Mouse (Mus musculus) urinary bladder, postnatal 14 days (tissue): ENCODE measurements at regions not wholly inside any gene's neighbourhood (a gene's known extent, or its start where the extent isn't known, plus 50 kb on each side); places are given as distances from the start of the nearest gene placed in this dataset.

ENCODE experiments used
- DNase-seq: peaks from one replicate; pipeline ENCODE4 v3.0.0; 2021; ENCODE audit warnings: low spot score

DNA sequence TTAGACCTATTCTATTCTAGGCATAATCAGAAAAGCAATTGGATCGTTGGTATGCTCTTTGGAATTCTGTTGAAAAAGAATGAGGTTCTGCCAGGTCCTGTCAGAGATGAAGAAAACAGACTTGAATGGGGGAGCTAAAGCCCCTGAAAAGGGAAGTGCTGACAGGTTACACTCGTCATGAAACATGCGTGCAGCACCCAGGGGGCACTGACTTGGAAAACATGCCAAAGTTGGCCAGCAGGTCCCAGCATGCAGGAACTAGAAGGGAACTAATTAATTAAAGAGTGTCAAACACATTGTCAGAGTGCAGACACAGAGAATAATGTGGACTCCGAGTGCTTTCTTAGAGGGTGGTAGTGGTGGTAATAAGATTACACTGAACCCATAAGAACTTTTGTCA is 346.2 kb upstream of the Smarca2 start:
- no peak for DNase-seq

DNA sequence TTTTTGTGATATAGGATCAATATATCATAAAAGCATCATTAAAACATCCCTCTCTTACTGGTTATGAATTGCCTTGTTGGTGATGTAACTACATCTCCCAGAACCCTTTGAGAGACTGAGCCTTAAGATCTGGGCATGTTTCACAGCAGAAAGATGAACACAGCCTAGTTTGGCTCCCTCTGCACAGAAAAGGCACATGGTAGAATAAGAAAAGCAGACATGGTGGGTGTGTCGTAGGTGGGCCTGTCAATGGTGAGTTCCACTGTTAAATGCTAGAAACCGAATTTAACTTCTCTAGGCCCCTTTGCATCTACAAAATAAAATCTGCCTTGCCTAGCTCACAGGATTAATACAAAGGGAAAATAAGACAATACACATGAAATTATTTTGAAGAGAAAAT is 343.3 kb upstream of the Smarca2 start:
- no peak for DNase-seq

DNA sequence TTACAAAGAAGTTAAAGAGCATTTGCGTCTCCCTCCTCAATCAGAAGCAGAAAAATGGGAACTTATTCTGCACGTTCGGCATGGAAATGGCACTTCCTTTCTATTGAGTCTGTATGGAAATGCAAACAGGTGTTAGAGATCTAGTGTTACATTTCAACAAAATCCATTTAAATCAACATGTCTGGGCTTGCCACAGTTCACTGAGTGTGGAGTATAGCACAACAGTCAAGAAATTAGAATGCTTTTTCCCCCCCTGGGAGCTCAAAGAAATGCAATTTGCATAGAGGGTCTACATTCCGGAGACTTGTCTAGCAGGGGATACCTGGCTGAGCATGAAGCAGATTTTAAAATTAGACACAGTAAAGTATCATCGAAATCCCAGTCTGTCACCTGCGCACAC is 308.5 kb upstream of the Smarca2 start:
- DNase-seq, result no peak

DNA sequence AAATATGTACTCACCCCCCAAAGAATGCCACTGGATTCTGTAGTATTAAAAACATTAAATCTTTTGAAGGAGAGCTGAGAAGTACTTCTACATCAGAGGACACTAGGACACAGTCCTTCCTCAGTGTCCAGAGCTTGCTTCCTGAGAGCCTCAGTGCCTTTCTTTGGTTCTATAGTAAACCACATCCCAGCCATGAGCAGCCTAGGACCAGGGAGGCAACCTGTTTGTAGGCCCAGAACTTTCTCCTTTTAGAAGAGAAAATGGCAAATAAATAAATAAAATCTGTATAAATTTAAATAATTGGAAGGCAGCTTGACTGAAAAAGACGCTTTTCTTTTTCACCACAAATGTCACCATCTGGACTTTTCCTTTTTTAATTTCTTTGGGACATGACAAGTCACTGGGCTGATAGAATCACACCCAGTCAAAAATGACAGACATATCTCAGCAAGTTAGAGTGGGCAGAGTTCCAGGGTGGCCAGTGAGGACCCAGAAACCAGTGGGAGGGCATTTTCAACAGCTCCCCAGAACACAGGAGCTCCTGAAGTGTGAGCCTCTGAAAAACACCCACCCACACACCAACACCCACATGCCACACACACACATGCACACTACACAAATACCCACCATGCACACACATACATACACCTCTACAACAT is 296.2 kb upstream of the Smarca2 start:
- DNase-seq, result no peak

GRCm38 (mm10) chr19:26318977-26319376 is 285.9 kb upstream of the Smarca2 start:
- DNase-seq, result no peak

DNA sequence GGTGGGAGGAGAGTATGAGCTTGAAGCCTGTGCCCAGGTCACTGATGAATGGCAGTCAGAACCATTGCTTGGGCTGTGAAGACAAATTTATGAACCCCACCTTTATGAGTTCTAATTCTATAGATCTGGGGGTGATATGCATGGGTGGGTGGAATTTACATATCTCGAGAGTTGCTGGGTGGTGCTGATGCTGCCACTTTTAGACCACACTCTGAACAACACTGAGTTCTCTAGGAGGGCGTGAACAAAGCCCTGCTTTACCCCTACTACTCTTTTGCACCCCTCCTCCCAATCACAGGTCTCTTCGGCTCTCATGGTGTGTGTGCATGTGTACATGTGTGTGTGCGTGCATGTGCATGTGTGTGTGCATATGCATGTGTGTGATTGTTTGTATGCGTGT is 281.2 kb upstream of the Smarca2 start:
- no peak for DNase-seq

- DNase-seq, result no peak
These were observed 265.7 kb upstream of the Smarca2 start for GRCm38 (mm10) chr19:26339120-26339519.

DNA sequence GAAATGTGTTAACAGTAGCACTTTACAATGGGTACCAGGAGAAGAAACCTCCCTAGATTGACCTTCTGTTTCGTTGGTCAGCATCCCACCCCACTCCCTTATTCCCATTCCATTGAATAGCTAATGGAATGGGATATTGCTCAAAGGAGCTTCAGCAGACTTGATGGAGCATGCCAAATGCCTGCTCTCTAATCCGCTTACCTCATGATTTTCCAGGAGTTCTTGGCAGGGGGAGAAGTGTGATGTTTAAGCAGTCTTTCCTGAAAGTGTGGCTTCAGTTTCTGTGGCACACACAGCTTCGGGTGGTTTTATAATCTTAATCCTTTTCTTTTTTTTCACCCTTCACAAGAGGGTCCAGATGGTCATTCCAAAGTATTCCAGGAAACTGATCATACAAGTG is 264.7 kb upstream of the Smarca2 start:
- no peak for DNase-seq

DNA sequence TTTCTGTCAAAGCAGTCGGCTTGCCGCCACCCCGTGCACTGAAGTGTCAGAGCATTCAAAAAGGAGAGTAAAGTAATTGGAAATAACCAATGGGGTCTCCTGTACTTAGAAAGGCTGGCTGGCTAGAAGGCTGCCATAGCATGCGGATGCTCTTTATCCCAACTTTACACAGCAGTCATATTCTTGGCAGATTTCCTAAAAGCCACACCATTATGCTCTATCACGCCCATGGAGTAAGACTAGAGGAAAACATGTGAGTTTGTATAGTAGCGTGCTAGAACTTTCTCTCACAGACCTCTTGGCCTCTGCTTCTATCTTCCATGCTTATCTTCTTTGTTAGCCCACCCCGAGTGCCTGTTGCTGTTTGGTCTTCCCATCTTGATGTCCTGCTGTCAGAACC is 249.8 kb upstream of the Smarca2 start:
- no peak for DNase-seq

DNA sequence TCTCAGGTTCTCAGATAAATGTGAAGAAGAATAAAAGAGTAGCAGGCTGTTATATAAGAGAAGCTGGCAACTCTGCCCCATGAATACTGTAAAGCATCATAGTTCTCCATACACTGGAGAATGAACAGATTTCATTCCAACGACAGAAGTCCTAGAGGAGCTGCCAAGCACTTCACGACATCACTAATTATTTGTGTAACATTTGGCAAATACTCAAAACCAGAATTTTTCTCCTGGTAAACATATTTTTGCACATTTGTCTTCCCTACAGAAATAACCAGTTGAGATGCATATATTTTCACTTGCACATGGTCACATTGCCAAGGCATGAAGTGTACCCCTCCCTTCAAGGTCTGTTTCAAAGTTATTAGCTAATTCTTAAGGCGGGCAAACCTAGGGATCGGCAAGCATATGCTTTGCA is 220.9 kb upstream of the Smarca2 start:
- DNase-seq, result no peak

- no peak for DNase-seq
These were observed 218.8 kb upstream of the Smarca2 start for GRCm38 (mm10) chr19:26386075-26386474.

DNA sequence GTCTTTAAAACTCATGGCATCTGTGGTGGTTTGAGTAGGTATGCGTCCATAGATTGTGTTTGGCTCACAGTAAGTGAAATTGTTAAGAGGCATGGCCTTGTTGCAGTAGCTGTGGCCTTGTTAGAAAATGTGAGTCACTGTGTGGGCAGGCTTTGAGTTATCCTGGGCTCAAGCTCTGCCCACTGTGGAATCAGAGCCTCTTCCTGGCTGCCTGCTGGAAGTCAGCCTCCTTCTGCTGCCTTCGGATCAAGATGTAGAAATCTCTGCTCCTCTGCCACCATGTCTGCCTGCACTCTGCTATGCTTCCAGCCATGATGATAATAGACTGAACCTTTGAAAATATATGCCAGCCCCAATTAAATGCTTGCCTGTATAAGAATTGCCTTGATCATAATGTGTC is 192.2 kb upstream of the Smarca2 start:
- no peak for DNase-seq

- DNase-seq, result no peak
These were observed 190.3 kb upstream of the Smarca2 start for GRCm38 (mm10) chr19:26414476-26415024.

GRCm38 (mm10) chr19:26419781-26420180 is 185.1 kb upstream of the Smarca2 start:
- DNase-seq, result no peak

GRCm38 (mm10) chr19:26439163-26439562 is 165.7 kb upstream of the Smarca2 start:
- DNase-seq, result no peak

- no peak for DNase-seq
These were observed 159.5 kb upstream of the Smarca2 start for GRCm38 (mm10) chr19:26445309-26445708.

DNA sequence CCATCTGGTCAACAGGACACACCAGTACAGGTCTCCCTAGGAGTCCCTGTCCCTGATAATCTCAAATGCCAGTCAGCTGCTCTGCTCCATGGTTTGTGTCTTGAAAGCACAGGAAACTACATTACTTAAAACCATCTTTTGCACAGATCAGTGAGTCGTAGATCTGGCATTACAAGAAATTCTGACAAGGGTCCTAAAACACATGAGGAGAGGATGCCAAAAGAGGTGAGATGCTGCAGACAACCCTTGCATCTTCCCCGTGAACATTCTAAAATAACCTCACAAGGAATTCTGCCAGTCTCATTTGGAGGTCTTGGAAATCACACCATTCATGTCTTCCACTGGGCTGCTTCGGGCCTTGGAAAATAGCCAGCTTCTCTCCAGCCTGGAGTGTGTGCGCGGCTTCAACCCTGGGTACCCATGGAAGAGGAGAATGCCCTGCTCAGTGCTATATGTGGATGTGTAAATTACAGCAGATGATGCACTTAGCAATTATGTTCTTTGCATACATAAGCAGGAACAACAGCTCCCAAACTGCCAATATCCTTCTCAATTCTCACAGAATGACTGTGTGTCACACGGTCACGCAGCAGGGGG is 157.3 kb upstream of the Smarca2 start:
- no peak for DNase-seq

DNA sequence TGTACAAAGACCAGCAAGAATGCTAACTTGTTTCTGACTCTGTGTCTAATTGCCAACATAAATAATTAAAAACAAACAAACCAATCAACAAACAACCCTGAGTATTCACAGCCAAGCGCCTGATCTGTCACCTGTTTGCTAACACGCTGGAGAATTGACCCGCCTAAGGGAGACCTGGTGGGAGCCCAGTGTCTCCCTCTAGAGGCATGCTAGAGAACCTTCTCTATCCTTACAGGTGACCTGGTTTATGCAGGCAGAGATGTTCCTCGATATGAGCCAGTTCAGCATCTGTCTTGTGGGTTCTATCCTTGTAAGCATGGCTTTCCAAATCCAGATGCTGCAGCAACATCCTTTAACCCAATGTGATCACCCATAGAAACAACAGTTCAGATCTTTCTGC is 143.1 kb upstream of the Smarca2 start:
- no peak for DNase-seq

DNA sequence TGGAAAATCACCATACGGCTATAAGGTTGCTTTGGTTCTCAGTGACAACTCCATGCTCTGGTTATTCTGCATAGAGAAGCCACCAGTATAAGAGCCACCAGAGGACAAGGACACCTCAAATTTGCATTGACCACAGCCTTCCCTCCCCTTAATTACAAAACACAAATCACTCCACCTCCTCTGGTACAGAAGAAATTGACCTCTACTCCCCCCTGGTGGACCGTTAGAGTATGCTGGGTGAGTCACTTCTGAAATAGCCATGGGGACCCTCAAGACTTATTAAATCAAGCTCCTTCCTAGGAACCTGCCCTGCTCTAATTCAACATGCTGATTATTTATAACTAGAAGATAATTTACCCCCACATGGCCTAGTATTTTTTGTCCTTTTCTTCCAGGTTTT is 139.6 kb upstream of the Smarca2 start:
- DNase-seq, result no peak

DNA sequence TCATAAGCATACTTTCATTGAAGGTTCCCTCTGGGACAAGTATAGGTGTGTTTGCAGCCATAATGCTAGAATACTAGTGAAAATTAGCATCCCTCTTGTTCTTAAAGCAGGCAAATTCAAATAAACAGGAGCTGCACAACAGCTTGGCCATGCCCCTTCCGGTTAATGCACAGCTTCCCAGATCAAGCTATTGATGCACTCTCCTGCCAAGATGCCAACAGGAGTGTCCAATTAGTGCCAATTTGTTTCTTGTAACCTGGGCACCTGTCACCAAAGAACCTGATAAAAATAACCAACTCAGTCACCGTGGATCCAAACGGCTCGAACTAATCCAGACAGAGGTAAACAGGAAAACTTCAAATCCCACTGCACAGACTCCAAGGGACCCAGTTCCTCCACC is 138.6 kb upstream of the Smarca2 start:
- DNase-seq, result no peak

- DNase-seq, result no peak
These were observed 137.6 kb upstream of the Smarca2 start for GRCm38 (mm10) chr19:26467179-26467651.

GRCm38 (mm10) chr19:26472659-26473058 is 132.2 kb upstream of the Smarca2 start:
- no peak for DNase-seq

- DNase-seq, result no peak
These were observed 131.6 kb upstream of the Smarca2 start for GRCm38 (mm10) chr19:26473211-26473610.

DNA sequence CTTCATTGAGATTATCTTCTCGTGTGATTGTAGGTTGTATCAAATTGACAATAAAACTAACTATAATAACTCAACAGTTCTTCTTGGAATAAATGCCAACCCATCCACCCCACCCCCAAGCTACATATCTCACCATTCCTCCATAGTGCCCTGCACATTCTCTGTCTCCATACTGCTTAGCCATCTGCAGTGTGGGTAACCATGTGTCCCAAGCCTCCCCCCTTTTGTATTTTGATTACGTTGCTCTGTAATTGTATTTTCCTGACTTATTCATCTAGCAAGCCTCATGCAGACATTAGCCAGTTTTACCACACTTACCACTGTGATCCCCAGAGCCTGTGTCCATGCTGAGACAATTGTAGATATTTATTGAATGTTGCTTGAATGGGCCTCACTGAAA is 129.7 kb upstream of the Smarca2 start:
- no peak for DNase-seq
